Mouse (Mus musculus): Measurements from ENCODE around the gene Mrc1.
"Not testable (repeated sequence)": the region's sequence is repeated elsewhere in the genome, so short reads cannot be mapped to it uniquely, and the experiment has no call there.

Mrc1 gene

GRCm38 (mm10) chr2:14229149-14229548, at the start of gene Mrc1:
Gene Mrc1, plus strand, starts transcription at chr2:14229392.
- Histone ChIP-seq H3K27me3 (ENCODE audit: control insufficient read depth, insufficient read depth, low read length, poor library complexity, severe bottlenecking) (no peaks in the 10 kb centered on the region), H3K36me3 (ENCODE audit: control insufficient read depth, insufficient read depth, low read length, poor library complexity, severe bottlenecking) (no peaks in the 10 kb centered on the region)
- no peak for DNase-seq (ENCODE audit: low read depth, low spot score)

- Histone ChIP-seq H3K36me3 (ENCODE audit: control insufficient read depth, insufficient read depth, low read length, poor library complexity, severe bottlenecking) (no peaks in the 10 kb centered on the region), H3K27me3 (ENCODE audit: control insufficient read depth, insufficient read depth, low read length, poor library complexity, severe bottlenecking) (no peaks in the 10 kb centered on the region)
- DNase-seq (ENCODE audit: low read depth, low spot score): no peak
Observed at GRCm38 (mm10) chr2:14184375-14184774, 44.8 kb upstream of the Mrc1 start.

GRCm38 (mm10) chr2:14190684-14191083, 38.5 kb upstream of the Mrc1 start:
- no peak for DNase-seq (ENCODE audit: low read depth, low spot score)
- H3K36me3 ChIP-seq (ENCODE audit: control insufficient read depth, insufficient read depth, low read length, poor library complexity, severe bottlenecking): no peaks in the 10 kb centered on the region

DNA sequence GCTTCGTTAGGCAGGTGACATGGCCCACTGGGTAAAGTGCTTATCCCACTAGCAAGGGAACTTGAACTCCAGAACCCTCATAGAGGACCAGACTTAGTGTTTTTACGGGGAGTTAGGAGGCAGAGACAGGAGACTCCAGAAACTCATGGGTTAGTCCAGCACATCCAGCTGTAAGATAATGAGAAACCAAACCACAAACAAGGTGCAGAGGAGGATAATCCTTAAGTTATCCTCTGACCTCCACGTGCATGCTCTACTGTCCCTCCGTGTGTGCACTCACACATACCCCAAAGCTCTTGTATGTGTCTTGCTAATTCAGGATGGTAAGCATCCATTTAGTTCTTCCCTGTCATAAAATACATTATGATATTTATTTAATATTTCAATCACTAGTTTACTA, 37.6 kb upstream of the Mrc1 start:
- Histone ChIP-seq H3K36me3 (ENCODE audit: control insufficient read depth, insufficient read depth, low read length, poor library complexity, severe bottlenecking) (no peaks in the 10 kb centered on the region), H3K27me3 (ENCODE audit: control insufficient read depth, insufficient read depth, low read length, poor library complexity, severe bottlenecking) (no peaks in the 10 kb centered on the region)
- no peak for DNase-seq (ENCODE audit: low read depth, low spot score)

More at GRCm38 (mm10) chr2:14190684-14191083, 38.5 kb upstream of the Mrc1 start:
- no peaks in the 10 kb centered on the region for H3K27me3 ChIP-seq (ENCODE audit: control insufficient read depth, insufficient read depth, low read length, poor library complexity, severe bottlenecking)

DNA sequence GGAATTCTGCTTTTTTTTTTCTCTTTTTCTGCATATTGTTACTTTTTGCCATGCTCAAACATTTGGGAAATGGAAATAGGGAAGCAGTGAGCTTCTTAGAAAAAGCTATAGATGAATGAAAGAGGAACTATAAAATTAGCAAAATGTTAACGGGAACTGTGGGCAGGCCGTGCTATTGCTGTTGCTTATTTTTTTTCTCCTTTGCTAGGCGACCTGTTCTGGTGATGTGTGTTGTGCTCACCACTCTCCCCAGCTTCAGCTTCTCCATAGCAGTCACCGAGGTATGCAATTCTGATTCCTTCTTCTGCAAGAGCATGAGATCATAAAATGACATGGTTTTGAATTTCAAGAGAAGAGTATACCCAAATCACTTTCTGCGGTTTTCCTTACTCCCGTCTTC, 37.1 kb upstream of the Mrc1 start:
- Histone ChIP-seq H3K27me3 (ENCODE audit: control insufficient read depth, insufficient read depth, low read length, poor library complexity, severe bottlenecking) (no peaks in the 10 kb centered on the region), H3K36me3 (ENCODE audit: control insufficient read depth, insufficient read depth, low read length, poor library complexity, severe bottlenecking) (no peaks in the 10 kb centered on the region)
- peak; percentile 29 for DNase-seq (ENCODE audit: low read depth, low spot score)

GRCm38 (mm10) chr2:14198325-14198903, 30.8 kb upstream of the Mrc1 start:
- H3K27me3 ChIP-seq (ENCODE audit: control insufficient read depth, insufficient read depth, low read length, poor library complexity, severe bottlenecking); DNase-seq (ENCODE audit: low read depth, low spot score); H3K36me3 ChIP-seq (ENCODE audit: control insufficient read depth, insufficient read depth, low read length, poor library complexity, severe bottlenecking): not testable (repeated sequence)

DNA sequence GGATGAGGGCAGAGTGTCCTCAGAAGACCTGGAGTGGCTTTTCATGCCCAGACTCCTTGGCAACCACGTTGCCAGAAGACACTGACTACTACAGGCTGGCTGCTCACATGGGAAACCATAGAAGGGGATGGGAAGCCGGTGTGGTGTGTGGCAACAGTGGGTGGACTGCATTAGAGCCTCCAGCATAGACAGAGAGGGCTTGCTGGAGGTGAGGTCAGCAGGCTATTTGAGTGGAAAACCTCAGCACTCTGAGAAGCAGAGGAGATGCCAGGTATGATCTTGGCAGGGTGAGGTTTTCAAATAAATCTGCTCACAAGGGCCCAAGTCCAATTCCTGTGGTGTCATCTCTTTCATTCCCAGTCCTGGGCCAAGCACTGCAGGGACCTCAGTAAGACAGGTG, 29.6 kb upstream of the Mrc1 start:
- no peak for DNase-seq (ENCODE audit: low read depth, low spot score)
- H3K27me3 ChIP-seq (ENCODE audit: control insufficient read depth, insufficient read depth, low read length, poor library complexity, severe bottlenecking): no peaks in the 10 kb centered on the region
- no peaks in the 10 kb centered on the region for H3K36me3 ChIP-seq (ENCODE audit: control insufficient read depth, insufficient read depth, low read length, poor library complexity, severe bottlenecking)

DNA sequence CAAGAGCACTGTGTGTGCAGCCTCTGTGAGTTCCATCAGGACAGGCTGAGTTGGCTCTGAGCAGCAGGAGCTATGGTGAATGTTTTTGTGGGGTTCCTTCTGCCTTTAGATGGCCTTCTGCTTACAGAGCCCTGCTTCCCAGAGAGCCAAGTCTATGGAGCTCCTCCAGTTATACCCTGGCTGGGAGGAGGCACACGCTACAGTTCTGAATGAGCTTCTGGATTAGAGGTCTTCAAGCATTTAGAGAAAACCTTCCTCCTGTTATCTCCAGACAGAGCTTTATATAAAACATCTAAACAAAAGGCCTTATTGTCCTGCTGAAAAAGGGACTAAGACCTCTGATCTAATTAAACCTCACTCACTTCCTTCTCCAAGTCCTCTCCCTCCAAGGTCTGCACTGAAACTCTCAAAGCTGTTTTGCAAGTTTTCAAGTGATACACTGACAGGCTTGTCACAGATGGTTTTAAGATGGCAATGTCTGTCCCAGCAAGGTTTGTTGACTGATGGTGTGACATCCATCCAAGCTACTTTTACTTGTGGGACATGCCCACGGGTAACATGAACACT, 28.2 kb upstream of the Mrc1 start:
- DNase-seq (ENCODE audit: low read depth, low spot score); H3K36me3 ChIP-seq (ENCODE audit: control insufficient read depth, insufficient read depth, low read length, poor library complexity, severe bottlenecking); H3K27me3 ChIP-seq (ENCODE audit: control insufficient read depth, insufficient read depth, low read length, poor library complexity, severe bottlenecking): not testable (repeated sequence)

- Histone ChIP-seq H3K27me3 (ENCODE audit: control insufficient read depth, insufficient read depth, low read length, poor library complexity, severe bottlenecking) (no peaks in the 10 kb centered on the region), H3K36me3 (ENCODE audit: control insufficient read depth, insufficient read depth, low read length, poor library complexity, severe bottlenecking) (no peaks in the 10 kb centered on the region)
- DNase-seq (ENCODE audit: low read depth, low spot score): no peak
Observed at GRCm38 (mm10) chr2:14204308-14204707, 24.9 kb upstream of the Mrc1 start.

DNA sequence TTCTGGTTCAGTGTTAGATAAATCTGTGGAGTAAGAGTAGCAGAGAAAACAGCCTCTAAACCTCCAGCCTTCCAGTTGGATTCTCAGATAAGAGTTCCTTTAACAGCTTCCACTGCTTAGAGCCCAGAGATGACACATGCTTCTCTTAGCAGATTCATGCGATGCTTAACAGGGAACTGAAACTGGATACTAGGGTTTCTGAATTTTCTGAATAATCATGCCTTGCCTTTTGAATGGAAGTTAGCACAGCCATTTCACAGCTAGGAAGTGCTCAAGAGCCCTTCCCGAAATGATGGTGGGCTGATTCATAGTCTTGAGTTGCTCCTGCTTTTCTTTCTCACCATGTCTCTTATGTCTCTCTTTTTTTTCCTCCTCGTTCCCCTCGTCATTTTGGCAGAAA, 22.4 kb upstream of the Mrc1 start:
- DNase-seq (ENCODE audit: low read depth, low spot score): peak; percentile 45
- H3K27me3 ChIP-seq (ENCODE audit: control insufficient read depth, insufficient read depth, low read length, poor library complexity, severe bottlenecking): no peaks in the 10 kb centered on the region
- H3K36me3 ChIP-seq (ENCODE audit: control insufficient read depth, insufficient read depth, low read length, poor library complexity, severe bottlenecking): no peaks in the 10 kb centered on the region

GRCm38 (mm10) chr2:14210731-14211130, 18.5 kb upstream of the Mrc1 start:
- DNase-seq (ENCODE audit: low read depth, low spot score): no peak
- Histone ChIP-seq H3K36me3 (ENCODE audit: control insufficient read depth, insufficient read depth, low read length, poor library complexity, severe bottlenecking) (no peaks in the 10 kb centered on the region), H3K27me3 (ENCODE audit: control insufficient read depth, insufficient read depth, low read length, poor library complexity, severe bottlenecking) (no peaks in the 10 kb centered on the region)

GRCm38 (mm10) chr2:14211606-14212005, 17.6 kb upstream of the Mrc1 start:
- Histone ChIP-seq H3K36me3 (ENCODE audit: control insufficient read depth, insufficient read depth, low read length, poor library complexity, severe bottlenecking) (no peaks in the 10 kb centered on the region), H3K27me3 (ENCODE audit: control insufficient read depth, insufficient read depth, low read length, poor library complexity, severe bottlenecking) (no peaks in the 10 kb centered on the region)
- no peak for DNase-seq (ENCODE audit: low read depth, low spot score)

DNA sequence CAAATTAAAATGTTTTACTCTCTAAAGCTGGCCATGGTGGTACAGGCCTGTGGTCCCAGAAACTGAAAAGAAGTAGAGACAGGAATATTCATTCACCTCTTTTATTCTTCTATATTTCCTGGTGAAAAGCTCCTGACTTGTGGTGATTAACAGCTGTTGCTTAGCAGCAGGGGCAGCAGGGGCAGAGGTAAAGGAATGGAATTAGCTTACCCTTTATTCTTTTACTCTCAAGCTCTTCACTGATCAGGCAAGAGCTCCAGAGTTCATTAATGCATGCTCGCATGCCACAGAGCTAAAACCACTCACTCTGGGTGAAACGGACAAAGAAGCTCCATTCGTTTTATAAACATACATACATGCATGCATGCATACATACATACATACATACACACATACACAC, 14.4 kb upstream of the Mrc1 start:
- Histone ChIP-seq H3K36me3 (ENCODE audit: control insufficient read depth, insufficient read depth, low read length, poor library complexity, severe bottlenecking) (no peaks in the 10 kb centered on the region), H3K27me3 (ENCODE audit: control insufficient read depth, insufficient read depth, low read length, poor library complexity, severe bottlenecking) (no peaks in the 10 kb centered on the region)
- no peak for DNase-seq (ENCODE audit: low read depth, low spot score)

- H3K27me3 ChIP-seq (ENCODE audit: control insufficient read depth, insufficient read depth, low read length, poor library complexity, severe bottlenecking): no peaks in the 10 kb centered on the region
- DNase-seq (ENCODE audit: low read depth, low spot score): no peak
- H3K36me3 ChIP-seq (ENCODE audit: control insufficient read depth, insufficient read depth, low read length, poor library complexity, severe bottlenecking): no peaks in the 10 kb centered on the region
Observed at GRCm38 (mm10) chr2:14216653-14217052, 12.5 kb upstream of the Mrc1 start.

- no peak for DNase-seq (ENCODE audit: low read depth, low spot score)
- no peaks in the 10 kb centered on the region for H3K27me3 ChIP-seq (ENCODE audit: control insufficient read depth, insufficient read depth, low read length, poor library complexity, severe bottlenecking)
- H3K36me3 ChIP-seq (ENCODE audit: control insufficient read depth, insufficient read depth, low read length, poor library complexity, severe bottlenecking): no peaks in the 10 kb centered on the region
Observed at GRCm38 (mm10) chr2:14218126-14218525, 11.1 kb upstream of the Mrc1 start.

DNA sequence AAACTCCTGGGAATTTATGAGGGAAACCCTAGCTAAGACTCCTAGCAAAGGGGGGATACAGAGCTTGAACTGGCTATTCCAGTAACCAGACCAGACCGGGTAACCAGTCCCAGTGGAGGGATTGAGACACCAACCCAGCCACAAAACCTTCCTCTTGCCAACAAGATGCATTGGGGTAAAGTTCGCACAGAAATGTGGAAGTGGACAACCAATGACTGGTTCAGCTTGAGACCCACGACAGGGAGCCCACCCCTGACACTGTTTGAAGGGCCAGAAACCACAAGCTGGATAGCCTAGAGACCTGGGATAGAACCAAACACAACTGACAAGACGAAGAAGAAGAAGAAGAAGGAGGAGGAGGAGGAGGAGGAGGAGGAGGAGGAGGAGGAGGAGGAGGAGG, 4.8 kb upstream of the Mrc1 start:
- no peak for DNase-seq (ENCODE audit: low read depth, low spot score)
- no peaks in the 10 kb centered on the region for H3K27me3 ChIP-seq (ENCODE audit: control insufficient read depth, insufficient read depth, low read length, poor library complexity, severe bottlenecking)

More for the DNA sequence above, 4.8 kb upstream of the Mrc1 start:
- no peaks in the 10 kb centered on the region for H3K36me3 ChIP-seq (ENCODE audit: control insufficient read depth, insufficient read depth, low read length, poor library complexity, severe bottlenecking)
